Mouse (Mus musculus) midbrain, embryonic 16.5 days (tissue): ENCODE measurements around the gene Nr2e3. TPM values are rescaled to one million over a fixed set of nuclear protein-coding genes. Genes with fewer than 3 reads are reported as not detected.
"Not testable (repeated sequence)": the region's sequence is repeated elsewhere in the genome, so short reads cannot be mapped to it uniquely, and the experiment has no call there.

Source experiments
- ATAC-seq: fragments of 200-750 bp; cut with Nextera tagmentation; 2 replicates; pipeline ENCODE4 v1.8.0; 2017; ENCODE audit warnings: moderate TSS enrichment
- H3K27ac ChIP-seq: fragments of 300-500 bp; sonication (generic); 2 replicates; pipeline ENCODE4 v1.5.1; 2014; ENCODE audit warnings: mild to moderate bottlenecking, low read length, mixed read lengths
- H3K27me3 ChIP-seq: fragments of 300-500 bp; sonication (generic); 2 replicates; pipeline ENCODE4 v1.6.1; 2014; ENCODE audit warnings: low read depth, low read length, mixed read lengths; ENCODE audit not compliant: control insufficient read depth, insufficient read depth
- H3K36me3 ChIP-seq: fragments of 300-500 bp; sonication (generic); 2 replicates; pipeline ENCODE4 v1.6.1; 2014; ENCODE audit warnings: mild to moderate bottlenecking, low read length, moderate library complexity, mixed read lengths; ENCODE audit not compliant: control insufficient read depth, insufficient read depth
- H3K4me1 ChIP-seq: fragments of 300-500 bp; sonication (generic); 2 replicates; pipeline ENCODE4 v1.6.1; 2014; ENCODE audit warnings: mild to moderate bottlenecking, low read length, mixed read lengths; ENCODE audit not compliant: control insufficient read depth, insufficient read depth
- H3K4me2 ChIP-seq: fragments of 300-500 bp; sonication (generic); 2 replicates; pipeline ENCODE4 v1.6.1; 2014; ENCODE audit warnings: mild to moderate bottlenecking, low read length, mixed read lengths
- H3K4me3 ChIP-seq: fragments of 300-500 bp; sonication (generic); 2 replicates; pipeline ENCODE4 v1.5.1; 2014; ENCODE audit warnings: low read depth, mild to moderate bottlenecking, low read length, moderate library complexity, mixed read lengths
- H3K9ac ChIP-seq: fragments of 300-500 bp; sonication (generic); 2 replicates; pipeline ENCODE4 v1.6.1; 2014; ENCODE audit warnings: low read depth, low read length, mixed read lengths
- H3K9me3 ChIP-seq: fragments of 300-500 bp; sonication (generic); replicated peaks from 2 replicates; pipeline ENCODE4 v1.6.1; 2014; ENCODE audit warnings: mild to moderate bottlenecking, low read length, mixed read lengths; ENCODE audit not compliant: control insufficient read depth, poor library complexity, severe bottlenecking
- WGBS: fragments of 180-500 bp; shearing (Covaris S2); extraction: QIAGEN DNeasy Blood & Tissue Kit; methylation state at CpG from one replicate; pipeline ENCODE4 v1.1.7; 2014; 5-methylcytosine and 5-hydroxymethylcytosine counted together
- polyA plus RNA-seq: library from polyadenylated mRNA; unstranded; fragments of >200 nt; fragmentation: Nextera tagmentation; extraction: Ambion mirVana; gene quantifications from 2 replicates; pipeline ENCODE4 v1.2.1, GENCODE M21; 2015

The Nr2e3 gene
- polyA plus RNA-seq, 1 experiment from 2014 or later: not detected

DNA sequence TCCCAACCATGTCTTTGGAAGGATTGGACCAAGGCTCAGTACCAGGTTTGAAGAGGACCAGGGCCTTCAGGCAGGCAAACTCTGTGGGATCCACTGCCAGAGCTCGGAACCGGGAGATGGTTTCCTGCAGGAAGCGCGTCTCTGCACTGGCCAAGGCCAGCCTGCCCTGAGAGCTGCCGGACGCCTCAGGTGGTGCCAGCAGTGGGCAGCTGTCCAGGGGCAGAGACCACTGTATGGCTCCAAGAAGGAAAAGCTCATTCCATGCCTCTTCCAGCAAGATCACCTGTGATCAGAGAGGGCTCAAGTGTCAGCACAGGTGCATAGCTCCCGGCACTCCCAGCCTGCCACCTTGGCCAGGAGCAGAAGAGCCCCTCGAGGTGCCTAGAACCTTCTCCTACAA lies 13.2 kb downstream of the Nr2e3 start:
- 94% methylated on average over 8 of the region's 8 CpGs for WGBS
- Histone ChIP-seq H3K4me1 (no peaks in the 10 kb centered on the region), H3K9me3 (no peaks in the 10 kb centered on the region), H3K9ac (no peak overlapping the region), H3K27ac (no peak overlapping the region), H3K4me2 (no peak overlapping the region), H3K4me3 (no peak overlapping the region), H3K27me3 (no peaks in the 10 kb centered on the region), H3K36me3 (no peaks in the 10 kb centered on the region)
- no peak for ATAC-seq

DNA sequence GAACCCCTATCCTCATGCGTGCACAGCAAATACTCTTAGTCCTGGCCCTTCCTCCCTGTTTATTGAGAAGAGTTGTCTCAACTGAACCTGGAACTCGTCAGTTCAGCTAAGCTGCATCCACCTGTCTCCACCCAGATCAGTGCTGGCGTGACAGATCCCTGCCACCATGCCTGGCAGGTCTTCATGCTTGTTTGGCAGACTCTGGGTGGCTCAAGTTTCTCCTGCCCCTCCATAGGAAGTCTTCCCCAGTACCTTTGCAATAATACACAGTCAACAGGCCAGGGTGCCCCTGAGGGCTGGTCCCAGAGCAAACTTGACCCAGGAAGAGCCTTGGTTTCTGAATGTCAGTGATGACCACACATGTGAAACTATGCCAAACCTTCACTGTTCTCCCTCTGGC lies 15.2 kb downstream of the Nr2e3 start:
- no peaks in the 10 kb centered on the region for H3K9me3 ChIP-seq
- no peak overlapping the region for H3K4me3 ChIP-seq
- H3K27me3 ChIP-seq: no peaks in the 10 kb centered on the region
- ATAC-seq: no peak
- H3K4me2 ChIP-seq: no peak overlapping the region
- H3K36me3 ChIP-seq: no peaks in the 10 kb centered on the region
- H3K27ac ChIP-seq: no peak overlapping the region
- H3K4me1 ChIP-seq: no peaks in the 10 kb centered on the region
- no peak overlapping the region for H3K9ac ChIP-seq
- WGBS: 83% methylated on average over 3 of the region's 3 CpGs

DNA sequence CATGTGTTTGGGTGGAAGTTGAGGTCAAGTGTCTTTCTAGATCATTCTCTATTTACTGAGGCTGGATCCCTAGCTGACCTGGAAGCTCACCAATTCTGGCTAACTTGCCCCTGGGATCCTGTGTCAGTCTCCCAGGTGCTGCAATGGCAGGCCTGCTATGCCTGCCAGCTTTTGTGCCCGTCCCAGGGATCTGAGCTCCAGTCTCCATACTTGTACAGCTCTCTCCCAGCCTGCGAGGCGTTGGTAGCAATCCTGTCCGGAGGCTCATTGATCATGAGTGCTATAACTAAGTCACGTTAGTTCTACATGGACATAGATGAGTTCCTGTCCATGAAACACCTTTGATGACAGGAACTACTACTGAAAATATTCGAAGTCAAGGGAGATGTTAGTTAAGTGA lies 16.6 kb downstream of the Nr2e3 start:
- Histone ChIP-seq H3K9ac (no peak overlapping the region), H3K27ac (no peak overlapping the region), H3K36me3 (no peaks in the 10 kb centered on the region), H3K4me1 (no peaks in the 10 kb centered on the region), H3K4me2 (no peak overlapping the region), H3K27me3 (no peaks in the 10 kb centered on the region), H3K4me3 (no peak overlapping the region), H3K9me3 (no peaks in the 10 kb centered on the region)
- WGBS: 89% methylated on average over 6 of the region's 6 CpGs
- no peak for ATAC-seq

DNA sequence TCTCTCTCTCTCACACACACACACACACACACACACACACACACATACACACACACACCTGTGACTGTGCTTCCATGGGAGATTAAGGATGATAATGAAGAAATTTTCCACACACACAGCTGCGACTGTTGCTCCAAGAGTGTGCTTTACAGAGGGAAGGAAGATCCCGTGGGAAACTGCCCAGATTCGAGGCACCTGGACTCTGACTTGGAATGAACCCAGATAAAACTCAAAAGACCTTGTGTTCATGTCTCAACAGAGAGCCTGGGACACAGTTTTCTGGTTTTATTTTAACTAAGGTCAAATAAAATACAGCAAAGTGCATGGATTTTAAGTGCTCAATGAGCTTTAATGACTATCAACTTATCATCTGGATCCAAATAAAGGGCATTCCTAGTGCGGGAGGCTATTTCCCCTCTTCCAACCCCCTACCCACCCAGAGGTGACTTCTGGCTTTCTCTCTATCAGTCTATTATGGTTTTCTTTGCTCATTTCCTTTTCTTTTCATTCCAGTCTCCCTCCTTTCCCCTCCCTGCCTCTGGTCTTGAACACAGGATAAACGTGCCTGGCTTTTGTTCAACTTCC lies 17.9 kb downstream of the Nr2e3 start:
- WGBS: 60% methylated on average over 5 of the region's 5 CpGs
- ATAC-seq: no peak
- Histone ChIP-seq H3K27ac (no peak overlapping the region), H3K4me3 (no peak overlapping the region), H3K27me3 (no peaks in the 10 kb centered on the region), H3K36me3 (no peaks in the 10 kb centered on the region), H3K4me1 (no peaks in the 10 kb centered on the region), H3K9me3 (no peaks in the 10 kb centered on the region), H3K9ac (no peak overlapping the region), H3K4me2 (no peak overlapping the region)

DNA sequence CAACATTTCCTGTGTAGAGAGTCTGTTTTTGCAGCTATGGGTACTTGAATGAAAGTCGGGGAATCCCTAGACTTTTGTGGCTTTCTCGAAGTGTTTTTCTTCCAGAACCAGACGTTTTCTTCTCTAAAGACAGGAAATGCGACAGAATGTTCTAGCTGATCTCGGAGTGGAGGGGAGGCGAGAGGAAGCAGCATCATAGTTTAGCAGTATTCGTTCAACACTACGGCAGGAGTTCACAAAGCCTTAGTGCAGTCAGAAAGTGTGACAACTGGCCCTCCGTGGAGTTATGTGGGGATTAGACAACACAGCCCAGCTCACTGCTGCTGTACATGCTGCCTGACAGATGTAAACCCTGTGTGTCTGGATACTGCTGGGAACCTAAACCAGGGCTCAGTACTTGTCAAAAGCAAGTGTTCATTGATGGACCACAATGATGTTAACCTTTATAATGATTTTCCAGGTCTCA lies 18.5 kb downstream of the Nr2e3 start:
- 71% methylated on average over 9 of the region's 9 CpGs for WGBS
- Histone ChIP-seq H3K4me2 (no peak overlapping the region), H3K27ac (no peak overlapping the region), H3K27me3 (no peaks in the 10 kb centered on the region), H3K9me3 (no peaks in the 10 kb centered on the region), H3K36me3 (no peaks in the 10 kb centered on the region), H3K4me3 (no peak overlapping the region), H3K4me1 (no peaks in the 10 kb centered on the region), H3K9ac (no peak overlapping the region)
- no peak for ATAC-seq

DNA sequence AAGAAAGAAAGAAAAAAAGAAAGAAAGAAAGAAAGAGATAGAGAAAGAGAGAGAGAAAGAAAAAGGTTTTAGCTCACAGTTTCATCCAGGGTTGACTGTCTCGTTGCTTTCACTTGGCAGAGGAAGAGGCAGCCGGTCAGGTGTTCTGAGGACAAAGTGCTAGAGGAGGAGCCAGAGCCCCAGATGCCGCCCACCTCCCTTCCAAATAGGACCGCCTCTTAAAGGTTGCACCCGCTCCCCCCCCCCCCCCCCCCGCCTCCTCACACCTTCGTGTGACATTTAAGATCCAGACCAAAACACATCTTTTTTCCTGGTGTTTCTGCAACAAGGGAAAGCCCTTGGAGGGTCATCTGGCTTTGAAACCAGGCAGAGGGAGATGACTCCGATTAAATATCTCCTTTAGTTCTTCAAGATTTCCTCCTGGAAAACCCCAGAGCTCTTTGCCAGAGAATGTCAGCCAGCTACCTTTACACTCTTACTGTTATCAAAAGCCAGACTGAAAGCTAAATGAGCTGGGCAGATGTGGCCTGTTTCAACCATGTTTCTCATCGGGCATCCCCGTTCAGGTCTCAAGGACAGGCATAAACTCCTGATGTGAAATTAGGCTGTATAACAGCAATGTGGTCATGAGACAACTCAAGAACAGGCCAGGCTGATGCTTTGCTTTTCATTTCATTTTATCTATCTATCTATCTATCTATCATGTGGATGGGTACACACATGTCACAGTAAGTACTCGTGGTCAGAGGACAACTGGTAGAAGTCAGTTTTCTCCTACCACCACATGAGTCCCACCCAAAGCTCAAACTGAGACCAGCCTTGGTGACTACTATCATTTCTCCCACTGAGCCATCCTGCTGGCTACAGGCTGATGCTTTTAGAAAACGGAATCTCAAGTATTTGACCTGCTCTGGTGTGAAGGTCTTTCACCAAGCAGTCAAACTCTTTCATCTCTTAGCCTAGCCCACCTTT lies 19.3 kb downstream of the Nr2e3 start:
- no peaks in the 10 kb centered on the region for H3K27me3 ChIP-seq
- H3K4me3 ChIP-seq: no peak overlapping the region
- no peaks in the 10 kb centered on the region for H3K9me3 ChIP-seq
- no peaks in the 10 kb centered on the region for H3K36me3 ChIP-seq
- no peak overlapping the region for H3K9ac ChIP-seq
- no peaks in the 10 kb centered on the region for H3K4me1 ChIP-seq
- WGBS: 88% methylated on average over 10 of the region's 12 CpGs
- no peak overlapping the region for H3K27ac ChIP-seq
- no peak overlapping the region for H3K4me2 ChIP-seq
- no peak for ATAC-seq

DNA sequence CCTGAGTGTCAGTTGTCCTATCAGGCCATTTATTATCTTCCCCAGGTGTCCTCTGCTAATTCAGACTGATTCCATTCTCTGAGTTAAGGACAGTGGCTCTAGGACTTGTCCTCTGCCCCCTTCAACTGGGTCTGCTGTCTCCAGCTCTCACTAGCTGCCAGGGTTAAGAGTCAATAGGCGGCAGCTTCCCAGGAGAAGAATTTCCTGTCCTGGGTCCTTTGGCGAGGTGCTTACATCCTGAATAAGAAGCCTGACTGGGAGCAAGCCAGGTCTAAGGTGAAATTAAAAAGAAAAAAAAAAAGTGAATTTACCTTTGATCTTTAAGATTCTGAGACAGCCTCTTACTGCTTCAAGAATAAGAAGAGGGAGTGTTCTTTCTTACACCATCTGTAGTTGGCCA lies 20.8 kb downstream of the Nr2e3 start:
- Histone ChIP-seq H3K4me2 (no peak overlapping the region), H3K4me1 (no peaks in the 10 kb centered on the region), H3K9me3 (no peaks in the 10 kb centered on the region), H3K27ac (no peak overlapping the region), H3K36me3 (no peaks in the 10 kb centered on the region), H3K9ac (no peak overlapping the region), H3K27me3 (no peaks in the 10 kb centered on the region), H3K4me3 (no peak overlapping the region)
- ATAC-seq: no peak
- WGBS: 83% methylated on average over 2 of the region's 2 CpGs

DNA sequence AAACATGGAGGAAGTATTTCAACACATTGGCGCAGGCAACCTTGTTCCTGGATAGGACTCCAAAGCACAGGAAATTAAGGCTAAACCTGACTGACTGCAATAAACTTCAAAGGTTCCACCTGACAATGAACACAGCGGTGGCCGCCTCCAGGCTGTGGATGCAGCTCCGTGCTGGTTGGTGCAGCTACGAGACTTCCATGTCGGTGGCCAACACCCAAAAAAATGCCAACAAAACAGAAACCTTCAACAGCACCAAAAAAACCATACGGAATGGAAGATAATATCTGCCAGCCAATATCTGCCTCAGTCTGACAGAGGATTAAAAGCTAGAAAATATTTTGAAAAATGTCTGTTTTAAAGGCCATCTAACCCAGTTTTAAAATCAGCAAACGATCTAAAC lies 21.9 kb downstream of the Nr2e3 start:
- Histone ChIP-seq H3K4me1 (no peaks in the 10 kb centered on the region), H3K4me3 (no peak overlapping the region), H3K27me3 (no peaks in the 10 kb centered on the region), H3K9me3 (no peaks in the 10 kb centered on the region), H3K4me2 (no peak overlapping the region), H3K36me3 (no peaks in the 10 kb centered on the region), H3K27ac (no peak overlapping the region), H3K9ac (no peak overlapping the region)
- 82% methylated on average over 8 of the region's 8 CpGs for WGBS
- no peak for ATAC-seq

DNA sequence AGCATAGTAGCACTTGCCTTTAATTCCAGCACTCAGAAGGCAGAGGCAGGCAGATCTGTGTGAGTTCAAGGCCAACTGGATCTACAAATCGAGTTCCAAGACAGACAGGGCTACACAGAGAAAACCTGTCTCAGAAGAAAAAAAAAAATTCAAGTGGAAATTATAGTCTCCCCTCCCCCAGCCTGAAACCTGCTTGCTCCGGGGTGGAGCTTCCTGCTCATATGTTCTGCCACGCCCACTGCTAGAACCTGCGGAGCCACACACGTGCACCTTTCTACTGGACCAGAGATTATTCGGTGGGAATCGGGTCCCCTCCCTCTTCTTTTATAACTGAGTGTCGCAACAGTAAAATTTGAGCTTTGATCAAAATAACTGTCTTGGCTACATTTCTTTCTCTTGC lies 24.6 kb downstream of the Nr2e3 start:
- H3K9ac ChIP-seq, H3K4me3 ChIP-seq, H3K4me1 ChIP-seq, H3K9me3 ChIP-seq, H3K4me2 ChIP-seq, ATAC-seq, H3K27me3 ChIP-seq, H3K27ac ChIP-seq, H3K36me3 ChIP-seq: not testable (repeated sequence)
- 93% methylated on average over 8 of the region's 8 CpGs for WGBS
